Mouse (Mus musculus) brain, embryonic 14.5 days (tissue): ENCODE results near the gene Gm12185.
"Not testable (repeated sequence)": the region's sequence is repeated elsewhere in the genome, so short reads cannot be mapped to it uniquely, and the experiment has no call there.

Source experiments
- CTCF ChIP-seq: fragments of 200-500 bp; IDR thresholded peaks from 2 replicates; pipeline ENCODE4 v1.5.1; 2012; ENCODE audit warnings: inconsistent platforms, mild to moderate bottlenecking, moderate library complexity, borderline replicate concordance; ENCODE audit not compliant: insufficient read depth, insufficient read length; ENCODE audit errors: extremely low read depth
- POLR2A ChIP-seq: fragments of 200-500 bp; IDR thresholded peaks from 2 replicates; pipeline ENCODE4 v1.6.1; 2012; ENCODE audit warnings: mild to moderate bottlenecking, inconsistent platforms, borderline replicate concordance; ENCODE audit not compliant: poor library complexity, insufficient read depth, insufficient read length, severe bottlenecking; ENCODE audit errors: extremely low read depth

DNA sequence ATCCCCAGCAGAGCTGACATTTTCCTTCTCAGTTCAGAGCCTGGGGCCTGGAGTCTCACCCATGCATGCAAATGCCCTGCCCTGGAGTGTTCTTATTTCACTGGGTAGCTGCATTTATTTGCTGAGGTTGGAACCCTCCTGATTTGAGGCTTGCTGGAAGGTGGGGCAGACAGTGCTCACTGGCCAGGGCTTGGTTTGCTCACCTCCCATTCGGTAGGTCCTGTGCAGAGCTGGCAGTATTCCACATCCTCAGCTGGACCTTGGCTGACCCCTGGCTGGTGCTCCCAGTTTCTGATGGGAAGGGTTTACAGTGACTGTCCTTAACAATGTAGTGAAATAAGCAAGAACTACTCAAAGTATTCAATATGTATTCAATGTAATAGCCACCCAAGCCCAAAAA lies 58.1 kb downstream of the Gm12185 start:
- not testable (repeated sequence) for TF ChIP-seq POLR2A, CTCF
